Mouse (Mus musculus): Measurements from ENCODE around the gene F5. TPM values are rescaled to one million over a fixed set of nuclear protein-coding genes. Genes with fewer than 3 reads are reported as not detected.

Gene F5
- total RNA-seq, 2 experiments from 2014 or later, result 0.42 to 0.52 TPM

DNA sequence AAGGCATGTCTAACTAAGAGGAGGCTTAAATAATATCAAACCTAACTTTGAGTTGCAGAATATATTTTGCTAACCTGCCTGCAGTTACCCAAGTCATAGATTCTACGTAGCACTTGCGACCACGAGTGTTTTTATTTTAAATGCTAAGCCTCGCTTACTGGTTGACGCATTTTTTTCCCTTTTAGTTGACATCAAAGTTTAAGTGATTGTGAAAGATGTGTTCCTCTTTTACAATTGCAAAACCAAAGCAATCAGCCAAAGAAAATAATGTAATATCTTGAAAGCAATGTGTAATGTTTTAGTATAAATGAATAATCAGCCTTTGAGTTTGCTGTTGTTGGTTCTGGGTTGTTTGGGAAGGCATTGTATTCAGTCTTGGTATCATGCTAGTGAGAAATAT lies 1.2 kb downstream of the F5 start:
- DNase-seq (ENCODE audit: low spot score in 2 of 2), result no peak
- intact Hi-C loops (cut with DNase I), result no loop called here

DNA sequence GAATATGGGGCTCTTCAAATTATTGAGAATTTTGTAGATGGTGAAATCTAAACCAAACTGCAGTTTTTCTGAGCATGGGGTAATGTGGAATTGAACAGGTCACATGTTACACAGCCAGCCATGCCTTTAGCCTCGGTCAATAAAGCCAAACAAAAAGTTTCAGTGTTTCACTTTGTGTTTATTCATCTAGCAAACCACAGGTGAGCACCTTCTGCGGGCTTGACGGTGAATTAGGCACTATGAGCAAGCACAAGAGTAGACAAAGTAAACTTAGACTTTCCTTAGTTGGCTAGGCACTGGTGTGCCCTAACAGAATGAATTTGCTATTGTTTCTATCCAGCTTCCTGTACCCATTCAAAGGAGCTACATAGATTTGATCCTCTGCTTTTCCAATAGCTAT lies 3.3 kb downstream of the F5 start:
- intact Hi-C loops (cut with DNase I), result no loop called here
- no peak for DNase-seq (ENCODE audit: low spot score in 2 of 2)

DNA sequence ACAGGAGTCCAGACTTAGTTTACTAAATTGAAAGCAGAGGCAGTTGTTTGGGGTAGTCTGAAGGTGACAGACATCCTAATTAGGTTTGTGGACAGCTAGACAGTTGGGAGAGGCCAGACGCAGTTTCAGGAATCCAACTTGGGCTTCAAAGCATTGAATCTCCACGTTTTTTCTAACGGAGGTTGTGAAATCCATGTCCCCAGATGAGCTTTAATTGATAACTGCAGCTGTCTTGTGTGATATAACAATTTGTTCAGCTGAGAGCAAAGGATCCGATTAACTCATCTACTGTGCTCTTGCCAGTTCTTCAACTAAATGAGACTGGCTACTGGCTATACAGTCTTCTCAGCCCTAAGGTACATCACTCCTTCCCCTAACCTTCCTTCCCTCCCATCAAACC lies 6.9 kb downstream of the F5 start:
- intact Hi-C loops (cut with DNase I), result no loop called here
- DNase-seq (ENCODE audit: low spot score in 2 of 2), result no peak

DNA sequence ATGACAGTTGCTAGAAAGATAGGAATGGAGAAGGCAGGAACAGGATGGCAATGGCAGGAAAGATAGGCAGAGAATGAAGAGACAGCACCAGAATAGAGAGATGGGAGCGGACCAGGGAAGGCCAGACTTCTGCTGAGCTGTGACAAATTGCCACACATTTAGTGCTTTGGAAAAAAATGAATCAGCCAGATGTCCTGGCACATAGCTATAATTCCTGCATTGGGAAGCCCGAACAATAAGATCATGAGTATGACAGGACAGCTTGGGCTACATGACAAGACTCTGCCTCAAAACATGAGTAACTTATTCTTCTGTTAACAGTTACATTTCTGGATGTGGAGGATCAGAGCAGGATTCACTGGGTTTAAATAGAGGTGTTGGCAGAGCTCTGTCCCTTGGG lies 8.1 kb downstream of the F5 start:
- DNase-seq (ENCODE audit: low spot score in 2 of 2), result no peak
- intact Hi-C loops (cut with DNase I), result no loop called here

DNA sequence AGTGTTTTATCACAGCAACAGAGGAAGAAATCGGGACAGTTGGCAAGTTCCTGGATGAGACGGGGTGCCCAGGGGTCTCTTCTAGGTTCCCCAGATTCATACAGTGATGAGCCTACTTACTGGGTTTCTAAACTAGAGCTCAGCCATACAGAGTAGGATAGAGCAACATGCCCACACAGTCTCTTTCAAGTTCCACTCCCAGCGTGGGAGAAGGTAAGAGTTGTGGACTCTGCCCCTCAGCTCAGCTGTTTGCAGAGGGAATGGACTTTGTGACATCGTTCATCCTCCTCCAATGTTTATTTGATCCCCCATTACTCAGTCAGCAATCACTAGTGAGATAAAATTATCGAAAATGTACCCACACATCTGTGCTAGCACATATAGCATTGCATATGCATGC lies 11.1 kb downstream of the F5 start:
- intact Hi-C loops (cut with DNase I), result no loop called here
- DNase-seq (ENCODE audit: low spot score in 2 of 2), result no peak

DNA sequence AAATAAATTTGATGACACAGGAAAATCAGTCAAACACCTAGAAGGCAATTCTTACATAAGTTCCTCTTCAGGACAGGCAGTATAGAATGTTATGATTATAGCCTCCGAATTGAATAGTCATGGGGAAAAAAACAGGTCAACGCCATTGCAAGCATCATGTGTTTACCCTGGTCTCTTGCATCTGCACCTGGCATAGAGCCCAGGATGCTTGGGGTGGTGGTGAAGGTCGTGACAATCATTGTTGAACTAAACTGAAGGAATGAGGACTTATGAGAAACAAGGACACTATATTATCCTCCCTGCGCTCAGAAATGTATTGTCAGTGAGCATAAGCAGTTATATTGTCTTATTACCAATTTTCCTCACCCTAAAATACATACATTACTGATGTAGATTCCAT lies 17.2 kb downstream of the F5 start:
- intact Hi-C loops (cut with DNase I), result no loop called here
- no peak for DNase-seq (ENCODE audit: low spot score in 2 of 2)

DNA sequence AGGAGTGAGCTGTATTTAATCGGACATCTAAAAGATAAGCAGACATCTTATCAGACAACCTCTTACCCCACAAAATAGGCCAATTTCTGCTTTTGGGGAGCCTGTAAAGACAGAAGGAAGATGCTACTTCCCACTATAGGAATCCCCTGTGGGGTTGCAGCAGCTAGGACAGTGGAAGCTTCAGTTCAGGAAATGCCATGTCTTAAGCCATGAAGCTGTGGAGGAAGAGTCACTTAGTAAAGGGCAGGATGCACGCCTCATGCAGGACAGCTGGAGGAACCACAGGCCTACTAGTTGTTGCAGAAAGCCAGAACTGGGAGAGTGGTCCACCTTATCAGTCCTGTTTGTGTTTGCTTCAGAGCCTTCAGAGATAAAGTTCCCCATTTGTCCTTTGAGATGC lies 18.8 kb downstream of the F5 start:
- intact Hi-C loops (cut with DNase I), result no loop called here
- no peak for DNase-seq (ENCODE audit: low spot score in 2 of 2)

DNA sequence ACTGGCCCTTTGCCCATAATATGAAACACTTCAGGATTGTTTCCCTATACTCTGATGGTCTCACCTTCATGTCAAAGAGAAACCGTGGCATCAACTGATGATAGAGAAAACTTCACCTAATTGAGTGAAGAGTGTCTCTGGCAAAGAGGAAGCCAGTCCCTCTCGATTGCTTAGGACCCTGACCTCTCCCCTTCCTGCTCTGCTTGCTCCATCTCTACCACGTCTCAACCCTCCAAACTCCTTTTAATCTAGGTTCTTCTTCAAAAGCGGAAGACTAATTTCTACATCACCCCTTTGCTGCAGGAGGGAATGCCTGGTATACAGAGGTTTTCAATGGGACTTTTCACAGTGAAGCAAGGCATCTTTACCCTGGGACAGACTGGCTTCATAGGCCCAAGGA lies 21.5 kb downstream of the F5 start:
- no peak for DNase-seq (ENCODE audit: low spot score in 2 of 2)
- intact Hi-C loops (cut with DNase I), result no loop called here

DNA sequence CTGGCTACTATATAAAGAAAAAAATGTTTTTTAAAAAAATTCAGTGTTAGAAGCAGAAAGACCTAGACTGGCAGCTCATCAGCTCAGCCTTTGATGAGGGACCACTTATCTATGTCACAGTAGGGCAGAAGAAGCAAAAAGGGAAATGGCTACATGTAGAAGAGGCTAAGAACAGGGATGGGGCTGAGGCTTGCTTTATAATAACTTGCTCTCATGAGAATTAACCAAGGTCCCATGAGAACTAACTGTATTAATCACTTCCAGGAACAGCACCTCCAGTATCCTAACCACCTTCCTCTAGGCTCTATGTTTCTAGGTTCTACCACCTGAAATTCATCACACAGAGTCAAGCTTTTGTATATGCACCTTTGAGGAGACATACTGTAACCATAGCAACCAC lies 25.2 kb downstream of the F5 start:
- intact Hi-C loops (cut with DNase I), result no loop called here
- no peak for DNase-seq (ENCODE audit: low spot score in 2 of 2)

DNA sequence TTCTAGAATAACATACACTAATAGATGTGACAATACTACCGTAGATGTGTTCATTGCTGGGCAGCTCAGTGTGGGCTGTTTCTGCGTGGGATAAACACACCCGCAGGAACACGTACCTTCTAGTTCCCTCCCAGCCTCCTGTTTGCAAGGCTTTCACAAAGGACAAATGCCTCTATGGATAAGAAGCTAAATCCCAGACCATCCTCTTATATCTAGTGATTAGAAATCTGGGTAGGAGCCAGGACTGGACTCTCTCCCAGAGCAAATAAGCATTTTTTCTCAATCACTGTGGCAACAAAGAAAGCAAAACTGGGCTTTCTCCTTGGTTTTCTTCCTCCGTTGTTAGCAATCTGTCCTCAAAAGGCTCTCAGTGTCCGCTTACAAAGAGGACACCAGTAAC lies 26.8 kb downstream of the F5 start:
- intact Hi-C loops (cut with DNase I), result no loop called here
- peak in 1 of 2 experiments; percentile 8 for DNase-seq (ENCODE audit: low spot score in 2 of 2)

DNA sequence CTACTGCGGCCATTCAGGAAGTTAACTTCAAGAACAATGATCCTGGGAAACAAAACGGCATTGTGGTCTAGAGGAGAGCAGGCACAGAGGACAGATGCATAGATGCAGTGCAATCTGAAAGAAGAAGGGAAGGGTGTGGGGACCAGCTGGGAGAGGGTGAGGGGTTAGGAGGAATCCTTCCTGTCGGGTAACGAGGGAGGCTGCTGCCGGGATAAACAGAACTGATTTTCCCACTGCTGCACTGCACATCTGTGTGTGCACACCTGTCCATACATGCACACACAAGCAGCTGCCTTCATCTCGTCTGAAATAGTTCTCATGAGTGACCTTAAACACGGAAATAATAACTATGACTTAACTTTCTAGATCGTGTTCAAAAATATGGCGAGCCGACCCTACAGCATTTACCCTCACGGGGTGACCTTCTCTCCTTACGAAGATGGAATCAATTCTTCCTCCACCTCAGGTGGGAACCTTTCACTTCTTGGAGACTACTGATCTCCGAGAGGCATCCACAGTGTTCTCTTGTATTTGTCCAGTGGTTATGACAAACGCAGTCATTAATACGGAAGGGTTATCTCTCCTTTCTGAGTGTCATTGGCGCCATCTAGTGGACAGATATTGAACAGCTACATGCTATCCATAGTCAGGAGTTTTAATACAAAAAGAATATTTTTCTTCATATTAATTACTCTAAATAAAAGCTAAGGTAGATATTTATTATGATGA lies 32.7 kb downstream of the F5 start:
- intact Hi-C loops (cut with DNase I), result loop anchor here (1.0 kb wide), 1 partner anchor 36 kb away; no protein-coding TSS in a partner anchor
- peak; percentile 10 to 43 for DNase-seq (ENCODE audit: low spot score in 2 of 2)

DNA sequence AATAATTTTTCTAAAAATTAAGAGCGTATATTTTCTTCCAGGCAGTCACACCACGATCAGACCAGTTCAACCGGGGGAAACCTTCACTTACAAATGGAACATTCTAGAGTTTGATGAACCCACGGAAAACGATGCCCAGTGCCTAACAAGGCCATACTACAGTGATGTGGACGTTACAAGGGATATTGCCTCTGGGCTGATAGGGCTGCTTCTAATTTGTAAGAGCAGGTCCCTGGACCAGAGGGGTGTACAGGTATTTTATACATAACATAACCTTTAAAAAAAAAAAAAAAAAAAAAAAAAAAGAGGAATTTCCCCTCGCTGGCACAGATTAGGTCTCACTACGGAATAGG lies 33.2 kb downstream of the F5 start:
- intact Hi-C loops (cut with DNase I), result loop anchor here (1.0 kb wide), 1 partner anchor 37 kb away; no protein-coding TSS in a partner anchor

DNA sequence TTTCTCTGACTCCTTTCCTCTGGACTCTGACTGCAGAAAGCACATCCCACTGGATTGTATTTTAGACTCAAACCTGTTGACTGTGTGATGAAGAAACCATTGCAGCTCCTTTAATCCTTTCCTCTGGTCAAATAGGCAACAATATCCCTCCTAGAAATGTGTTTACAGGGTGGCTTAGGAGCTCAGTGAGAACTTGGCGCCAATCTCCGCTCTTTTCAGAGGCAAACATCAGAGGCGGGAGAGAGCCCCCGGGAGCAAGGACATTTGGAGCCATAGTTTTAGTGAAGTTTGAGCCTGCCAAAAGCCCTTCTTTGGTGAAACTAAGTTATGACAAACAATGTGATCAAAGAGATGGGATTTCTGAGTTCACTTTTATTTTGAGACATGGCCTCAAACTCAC lies 33.7 kb downstream of the F5 start:
- intact Hi-C loops (cut with DNase I), result no loop called here
- DNase-seq (ENCODE audit: low spot score in 2 of 2), result no peak

More for the DNA sequence above, 33.2 kb downstream of the F5 start:
- DNase-seq (ENCODE audit: low spot score in 2 of 2), result no peak

DNA sequence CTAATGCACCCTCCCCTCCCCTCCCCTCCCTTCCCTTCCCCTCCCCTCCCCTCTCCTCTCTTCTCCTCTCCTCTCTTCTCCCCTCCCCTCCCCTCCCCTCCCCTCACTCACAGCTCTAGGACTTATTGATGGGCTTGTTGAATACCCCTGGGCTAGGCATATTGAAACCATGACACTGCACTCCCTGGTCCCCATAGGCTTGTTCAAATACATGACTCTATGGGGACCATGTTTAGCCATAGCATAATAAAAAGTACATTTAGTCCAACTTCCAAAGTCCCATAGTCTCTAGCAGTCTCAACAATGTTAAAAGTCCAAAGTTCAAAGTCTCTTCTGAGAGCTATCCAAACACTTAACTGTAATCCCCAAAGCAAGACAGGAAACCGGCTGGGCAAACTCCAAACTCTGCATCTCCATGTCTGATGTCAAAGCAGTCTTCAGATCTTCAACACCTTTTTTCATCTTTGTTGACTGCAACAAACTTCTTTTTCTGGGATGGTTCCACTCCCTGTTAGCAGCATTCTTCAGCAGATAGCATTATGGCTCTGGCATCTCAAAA lies 35.4 kb downstream of the F5 start:
- intact Hi-C loops (cut with DNase I), result no loop called here
- DNase-seq (ENCODE audit: low spot score in 2 of 2), result no peak

DNA sequence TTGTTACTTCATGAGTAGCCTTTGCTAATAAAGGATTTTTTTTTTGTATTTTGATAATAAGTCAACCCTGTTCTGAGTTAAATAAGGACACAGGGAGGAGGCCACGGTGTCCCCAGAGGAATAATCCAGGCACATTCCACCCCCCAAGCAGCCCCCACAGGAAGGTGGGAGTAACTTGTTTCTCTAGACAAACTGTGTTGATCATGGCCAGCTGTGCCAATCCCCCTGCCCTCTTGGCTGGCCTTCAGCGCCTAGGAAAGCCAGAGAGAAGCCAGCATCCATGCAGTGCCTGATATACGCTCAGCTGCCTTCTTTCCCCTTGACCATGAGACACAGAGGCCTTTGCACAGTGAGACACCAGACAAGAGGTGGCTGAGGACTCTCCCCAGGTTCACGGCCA lies 47.9 kb downstream of the F5 start:
- intact Hi-C loops (cut with DNase I), result no loop called here

DNA sequence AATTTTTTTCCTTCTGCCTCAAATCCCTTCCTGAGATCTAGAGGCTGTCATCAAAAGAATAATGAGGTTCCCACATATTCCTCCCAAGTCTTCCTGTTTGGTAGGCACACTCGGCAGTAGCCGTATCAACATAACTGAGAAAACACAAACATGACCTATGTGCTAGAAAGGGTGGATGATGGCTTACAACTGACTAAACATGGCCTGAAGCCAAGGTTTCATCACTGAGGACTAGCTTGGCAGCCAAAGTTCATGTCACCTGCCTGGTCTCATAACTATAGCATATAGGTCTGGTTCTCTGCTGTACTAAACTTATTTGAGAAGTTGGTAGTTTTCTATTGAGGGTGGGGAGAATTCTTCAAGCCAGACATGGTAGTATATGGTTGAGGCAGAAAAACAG lies 56.8 kb downstream of the F5 start:
- DNase-seq (ENCODE audit: low spot score in 2 of 2), result no peak
- intact Hi-C loops (cut with DNase I), result no loop called here

More for the DNA sequence above, 47.9 kb downstream of the F5 start:
- DNase-seq (ENCODE audit: low spot score in 2 of 2), result no peak

DNA sequence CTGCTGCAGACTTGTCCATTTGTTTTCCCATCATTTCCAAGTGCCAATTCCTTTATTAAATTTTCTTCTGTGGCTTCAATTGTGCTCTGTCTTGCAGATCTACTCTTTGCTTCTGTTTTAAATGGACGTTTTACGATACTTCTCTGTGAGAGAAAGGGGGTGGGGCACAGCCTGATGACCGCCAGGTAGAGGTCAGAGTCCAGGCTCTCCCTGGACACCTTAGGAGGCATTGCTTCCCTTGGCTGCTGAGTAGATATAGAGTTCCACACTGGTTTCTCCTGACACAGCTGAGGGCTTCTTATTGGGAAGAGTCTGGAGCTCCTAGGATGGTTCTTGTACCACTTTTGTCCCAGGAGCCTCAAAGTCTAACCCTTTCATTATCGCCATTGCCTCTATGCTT lies 59.3 kb downstream of the F5 start:
- intact Hi-C loops (cut with DNase I), result no loop called here
- DNase-seq (ENCODE audit: low spot score in 2 of 2), result no peak

DNA sequence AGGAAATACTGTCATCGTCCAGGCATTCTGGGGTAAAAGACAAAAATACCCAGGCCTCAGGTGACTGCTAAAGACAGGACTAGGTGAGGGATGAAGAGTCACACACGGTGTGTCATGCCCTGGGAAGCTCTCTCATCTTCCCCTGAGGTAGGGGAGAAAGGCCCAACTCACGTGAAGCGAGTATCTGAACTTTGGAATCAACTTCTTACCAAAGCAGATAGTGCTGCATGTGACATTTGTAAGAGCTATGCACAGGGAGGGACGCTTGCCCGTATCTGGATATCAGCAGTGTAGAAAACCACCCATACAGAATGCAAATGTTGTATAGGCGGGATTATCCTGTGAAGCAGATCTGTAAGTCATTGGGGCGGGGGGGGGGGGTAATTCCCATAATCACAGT lies 61.0 kb downstream of the F5 start:
- intact Hi-C loops (cut with DNase I), result no loop called here
- DNase-seq (ENCODE audit: low spot score in 2 of 2), result no peak

DNA sequence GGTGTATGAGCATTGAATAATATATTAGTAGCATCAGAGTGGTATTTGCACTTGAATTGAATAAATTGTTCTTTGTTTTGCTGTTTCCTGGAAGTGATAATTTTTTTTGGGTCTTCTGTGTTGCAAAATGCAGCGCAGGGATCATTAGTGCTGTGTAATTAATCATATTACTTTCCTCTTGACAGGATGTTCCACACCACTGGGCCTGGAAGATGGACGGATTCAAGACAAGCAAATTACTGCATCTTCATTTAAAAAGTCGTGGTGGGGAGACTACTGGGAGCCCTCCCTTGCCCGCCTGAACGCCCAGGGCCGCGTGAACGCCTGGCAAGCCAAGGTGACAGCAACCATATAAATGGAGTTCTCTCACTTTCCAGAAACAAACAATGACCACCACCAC lies 62.6 kb downstream of the F5 start:
- intact Hi-C loops (cut with DNase I), result no loop called here
- no peak for DNase-seq (ENCODE audit: low spot score in 2 of 2)

DNA sequence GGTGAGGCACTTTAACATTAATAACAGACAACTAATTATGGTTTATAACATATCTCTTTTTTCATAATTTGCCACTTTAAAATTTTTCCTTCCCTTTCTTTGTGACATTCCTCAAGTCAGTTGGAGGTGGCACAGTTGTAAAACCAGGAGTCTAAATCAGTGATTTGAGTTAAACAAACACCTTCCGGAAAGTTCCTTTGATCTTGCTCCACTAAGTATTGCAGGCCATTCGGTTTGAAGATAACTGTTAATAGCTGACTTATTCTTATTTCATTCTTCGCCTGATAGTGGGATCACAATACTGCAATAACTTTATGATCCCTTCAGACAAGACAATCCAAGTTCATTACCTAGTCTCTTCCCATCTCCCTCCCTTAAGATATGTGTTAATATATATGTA lies 63.5 kb downstream of the F5 start:
- intact Hi-C loops (cut with DNase I), result no loop called here
- no peak for DNase-seq (ENCODE audit: low spot score in 2 of 2)

DNA sequence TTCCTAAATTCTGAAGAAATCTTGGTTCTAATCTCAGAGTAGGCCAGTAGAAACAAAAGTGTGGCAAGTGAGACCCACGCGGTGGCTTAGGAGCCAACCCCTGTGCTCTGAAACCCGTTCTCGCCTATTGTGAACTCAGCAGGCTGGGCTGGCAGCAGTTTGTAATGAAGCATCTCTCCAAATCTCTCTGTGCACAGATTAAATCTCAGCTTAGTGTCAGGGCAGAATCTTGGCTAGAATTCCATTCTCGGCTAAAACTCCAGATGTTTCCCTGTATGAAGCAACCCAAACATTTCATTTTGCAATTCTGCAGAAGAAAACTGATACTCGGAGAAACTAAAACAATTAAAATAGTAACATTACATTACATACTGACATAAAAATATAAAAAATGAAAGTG lies 63.9 kb downstream of the F5 start:
- intact Hi-C loops (cut with DNase I), result no loop called here
- DNase-seq (ENCODE audit: low spot score in 2 of 2), result no peak
